Mouse (Mus musculus) liver, postnatal 0 days (tissue): ENCODE data around the gene Myo1c. TPM values are rescaled to one million over a fixed set of nuclear protein-coding genes. Genes with fewer than 3 reads are reported as not detected.

ENCODE experiments used
- ATAC-seq: fragments of 200-750 bp; cut with Nextera tagmentation; 2 replicates; pipeline ENCODE4 v1.8.0; 2017; ENCODE audit warnings: mild to moderate bottlenecking, moderate library complexity
- DNase-seq: peaks from one replicate; pipeline ENCODE4 v3.0.0-alpha.2; 2016
- H3K27ac ChIP-seq: fragments of 300-500 bp; sonication (generic); 2 replicates; pipeline ENCODE4 v1.5.1; 2014; ENCODE audit warnings: antibody characterized with exemption, moderate library complexity, mild to moderate bottlenecking, low read depth
- H3K27me3 ChIP-seq: fragments of 300-500 bp; sonication (generic); 2 replicates; pipeline ENCODE4 v1.6.1; 2014; ENCODE audit warnings: low read length, control low read depth, mixed read lengths; ENCODE audit not compliant: insufficient read depth
- H3K36me3 ChIP-seq: fragments of 300-500 bp; sonication (generic); replicated peaks from 2 replicates; pipeline ENCODE4 v1.6.1; 2014; ENCODE audit warnings: mild to moderate bottlenecking, control low read depth, low read length, moderate library complexity, mixed read lengths; ENCODE audit not compliant: insufficient read depth
- H3K4me1 ChIP-seq: fragments of 300-500 bp; sonication (generic); 2 replicates; pipeline ENCODE4 v1.6.1; 2014; ENCODE audit warnings: antibody characterized with exemption, mild to moderate bottlenecking, control low read depth; ENCODE audit not compliant: insufficient read depth
- H3K4me2 ChIP-seq: fragments of 300-500 bp; sonication (generic); 2 replicates; pipeline ENCODE4 v1.6.1; 2014; ENCODE audit warnings: low read depth, mild to moderate bottlenecking, low read length, moderate library complexity, mixed read lengths
- H3K4me3 ChIP-seq: fragments of 300-500 bp; sonication (generic); 2 replicates; pipeline ENCODE4 v1.5.1; 2014; ENCODE audit warnings: low read depth, low read length
- H3K9ac ChIP-seq: fragments of 300-500 bp; sonication (generic); replicated peaks from 2 replicates; pipeline ENCODE4 v1.6.1; 2014; ENCODE audit warnings: mild to moderate bottlenecking, moderate library complexity
- H3K9me3 ChIP-seq: fragments of 300-500 bp; sonication (generic); 2 replicates; pipeline ENCODE4 v1.6.1; 2016; ENCODE audit warnings: mild to moderate bottlenecking, control low read depth, low read length, mixed read lengths
- CTCF ChIP-seq: sonication (generic); IDR thresholded peaks from 2 replicates; pipeline ENCODE4 v1.5.1; 2016; ENCODE audit warnings: antibody characterized with exemption, low read depth
- EP300 ChIP-seq: IDR thresholded peaks from 2 replicates; pipeline ENCODE4 v1.6.1; 2016; ENCODE audit warnings: antibody characterized with exemption, low read depth, mild to moderate bottlenecking
- WGBS: fragments of 180-500 bp; shearing (Covaris S2); extraction: QIAGEN DNeasy Blood & Tissue Kit; methylation state at CpG from one replicate; pipeline ENCODE4 v1.1.7; 2014; ENCODE audit not compliant: insufficient replicate concordance; 5-methylcytosine and 5-hydroxymethylcytosine counted together
- polyA plus RNA-seq: library from polyadenylated mRNA; unstranded; fragments of >200 nt; fragmentation: Nextera tagmentation; extraction: Ambion mirVana; gene quantifications from 2 replicates; pipeline ENCODE4 v1.2.1, GENCODE M21; 2015

The Myo1c gene
- 19.4 and 22.4 TPM in 2 replicates for polyA plus RNA-seq

GRCm38 (mm10) chr11:75650311-75650710 is at the start of gene Myo1c:
Gene Myo1c, plus strand, starts transcription at chr11:75650504.
- Histone ChIP-seq H3K27me3 (no peaks in the 10 kb centered on the region), H3K4me1 (peaks cover 53% of the 10 kb centered on the region), H3K9ac (peak within 1 kb of the TSS; percentile 90), H3K9me3 (no peaks in the 10 kb centered on the region), H3K4me2 (peak within 1 kb of the TSS; percentile 99), H3K36me3 (peaks cover 10% of the 10 kb centered on the region; the same call in 1 of the 2 replicates), H3K27ac (peak within 1 kb of the TSS; percentile 96), H3K4me3 (peak within 1 kb of the TSS; percentile 72)
- ATAC-seq (no peak), DNase-seq (no peak)
- WGBS = 73% methylated on average over 7 of the region's 7 CpGs
- TF ChIP-seq CTCF (no peak), EP300 (no peak)

GRCm38 (mm10) chr11:75604826-75605225 is 45.5 kb upstream of the Myo1c start:
- no peak for ATAC-seq
- H3K4me3 ChIP-seq = no peak overlapping the region
- WGBS = 72% methylated on average over 5 of the region's 5 CpGs

GRCm38 (mm10) chr11:75605318-75605717 is 45.0 kb upstream of the Myo1c start:
- H3K4me3 ChIP-seq = no peak overlapping the region
- WGBS = 15% methylated on average over 1 of the region's 1 CpGs
- H3K27ac ChIP-seq = no peak overlapping the region
- H3K36me3 ChIP-seq = peaks cover 63% of the 10 kb centered on the region
- DNase-seq (no peak), ATAC-seq (no peak)
- no peak for TF ChIP-seq CTCF
- no peak for TF ChIP-seq EP300
- no peak overlapping the region for H3K4me2 ChIP-seq
- H3K4me1 ChIP-seq = 0 out of 2 replicates have a peak, but pooled peaks cover 2% of the 10 kb centered on the region
- no peaks in the 10 kb centered on the region for H3K9me3 ChIP-seq
- no peaks in the 10 kb centered on the region for H3K27me3 ChIP-seq
- no peak overlapping the region for H3K9ac ChIP-seq

More at GRCm38 (mm10) chr11:75604826-75605225, 45.5 kb upstream of the Myo1c start:
- Histone ChIP-seq H3K4me2 (no peak overlapping the region), H3K36me3 (peaks cover 62% of the 10 kb centered on the region), H3K27me3 (no peaks in the 10 kb centered on the region), H3K27ac (no peak overlapping the region), H3K9ac (no peak overlapping the region), H3K9me3 (no peaks in the 10 kb centered on the region), H3K4me1 (no peaks in the 10 kb centered on the region)
- no peak for DNase-seq
- no peak for TF ChIP-seq EP300
- TF ChIP-seq CTCF = no peak

- Histone ChIP-seq H3K9ac (no peak overlapping the region), H3K27ac (no peak overlapping the region), H3K27me3 (no peaks in the 10 kb centered on the region), H3K4me1 (0 out of 2 replicates have a peak, but pooled peaks cover 2% of the 10 kb centered on the region), H3K4me3 (no peak overlapping the region), H3K36me3 (peaks cover 57% of the 10 kb centered on the region), H3K4me2 (no peak overlapping the region), H3K9me3 (no peaks in the 10 kb centered on the region)
- DNase-seq (no peak), ATAC-seq (no peak)
- TF ChIP-seq CTCF (no peak), EP300 (no peak)
- 72% methylated on average over 5 of the region's 5 CpGs for WGBS
These were observed 41.5 kb upstream of the Myo1c start for GRCm38 (mm10) chr11:75608776-75609175.

- ATAC-seq = no peak
- no peak overlapping the region for H3K4me3 ChIP-seq
- no peak overlapping the region for H3K27ac ChIP-seq
- WGBS = 82% methylated on average over 2 of the region's 2 CpGs
- H3K4me2 ChIP-seq = no peak overlapping the region
- no peaks in the 10 kb centered on the region for H3K27me3 ChIP-seq
- 0 out of 2 replicates have a peak, but pooled peaks cover 2% of the 10 kb centered on the region for H3K4me1 ChIP-seq
- no peak for DNase-seq
- H3K9me3 ChIP-seq = no peaks in the 10 kb centered on the region
- H3K9ac ChIP-seq = no peak overlapping the region
- peaks cover 58% of the 10 kb centered on the region for H3K36me3 ChIP-seq
- TF ChIP-seq CTCF (no peak), EP300 (no peak)
These were observed 40.3 kb upstream of the Myo1c start for GRCm38 (mm10) chr11:75610021-75610420.

GRCm38 (mm10) chr11:75614769-75615168 is 35.5 kb upstream of the Myo1c start:
- 0 out of 2 replicates have a peak, but pooled peaks cover 2% of the 10 kb centered on the region for H3K4me1 ChIP-seq
- H3K27ac ChIP-seq = no peak overlapping the region
- no peak overlapping the region for H3K9ac ChIP-seq
- no peak overlapping the region for H3K4me2 ChIP-seq
- H3K36me3 ChIP-seq = peaks cover 55% of the 10 kb centered on the region
- no peaks in the 10 kb centered on the region for H3K27me3 ChIP-seq
- TF ChIP-seq EP300 (no peak), CTCF (no peak)
- no peak overlapping the region for H3K4me3 ChIP-seq
- WGBS = 94% methylated on average over 1 of the region's 1 CpGs
- no peak for DNase-seq
- no peak for ATAC-seq
- H3K9me3 ChIP-seq = no peaks in the 10 kb centered on the region

GRCm38 (mm10) chr11:75615556-75615955 is 34.7 kb upstream of the Myo1c start:
- Histone ChIP-seq H3K4me2 (no peak overlapping the region), H3K36me3 (peaks cover 57% of the 10 kb centered on the region), H3K27ac (no peak overlapping the region), H3K9ac (no peak overlapping the region), H3K27me3 (no peaks in the 10 kb centered on the region), H3K4me1 (no peaks in the 10 kb centered on the region), H3K9me3 (no peaks in the 10 kb centered on the region), H3K4me3 (no peak overlapping the region)
- TF ChIP-seq EP300 = no peak
- TF ChIP-seq CTCF = no peak
- ATAC-seq (0 out of 2 replicates have a peak, but pooled peaks have one; percentile 21), DNase-seq (no peak)
- 62% methylated on average over 2 of the region's 2 CpGs for WGBS
